Mouse (Mus musculus) kidney, adult 8-10 months (tissue): ENCODE measurements around the gene Col13a1.
A peak's percentile ranks its signal among the peaks of the same experiment; 100 is the strongest.

ENCODE experiments used
- DNase-seq, 2 experiments: peaks; one replicate each; pipeline ENCODE4 v3.0.0; 2022

Col13a1 gene

GRCm38 (mm10) chr10:61826753-61827435 lies 152.0 kb downstream of the Col13a1 start:
- peak; percentile 56 to 74 for DNase-seq

- DNase-seq: no peak
These were observed 152.7 kb downstream of the Col13a1 start for GRCm38 (mm10) chr10:61825979-61826752.

- DNase-seq: no peak
These were observed 153.4 kb downstream of the Col13a1 start for GRCm38 (mm10) chr10:61825536-61825935.

GRCm38 (mm10) chr10:61823731-61824115 lies 155.2 kb downstream of the Col13a1 start:
- DNase-seq: no peak

GRCm38 (mm10) chr10:61822968-61823730 lies 155.8 kb downstream of the Col13a1 start:
- DNase-seq: no peak

GRCm38 (mm10) chr10:61820050-61820449 lies 158.9 kb downstream of the Col13a1 start:
- DNase-seq: no peak

GRCm38 (mm10) chr10:61811987-61812386 lies 166.9 kb downstream of the Col13a1 start:
- DNase-seq: no peak

GRCm38 (mm10) chr10:61798133-61798576 lies 180.8 kb downstream of the Col13a1 start:
- no peak for DNase-seq

GRCm38 (mm10) chr10:61795458-61795857 lies 183.4 kb downstream of the Col13a1 start:
- no peak for DNase-seq

GRCm38 (mm10) chr10:61794971-61795370 lies 183.9 kb downstream of the Col13a1 start:
- DNase-seq: no peak

GRCm38 (mm10) chr10:61793015-61793414 lies 185.9 kb downstream of the Col13a1 start:
- DNase-seq: no peak

GRCm38 (mm10) chr10:61788499-61788898 lies 190.4 kb downstream of the Col13a1 start:
- no peak for DNase-seq
